Mouse (Mus musculus) lung, postnatal 10 days (tissue): Measurements from ENCODE around the gene Btbd11.

Source experiments
- DNase-seq: peaks from one replicate; pipeline ENCODE4 v3.0.0; 2021

The Btbd11 gene

GRCm38 (mm10) chr10:85481106-85481505 lies 94.5 kb downstream of the Btbd11 start:
- DNase-seq: peak; percentile 31

GRCm38 (mm10) chr10:85482064-85482473 lies 95.5 kb downstream of the Btbd11 start:
- DNase-seq: peak; percentile 14

- DNase-seq: no peak
Observed at GRCm38 (mm10) chr10:85482480-85482879, 95.9 kb downstream of the Btbd11 start.

GRCm38 (mm10) chr10:85486456-85486855 lies 99.8 kb downstream of the Btbd11 start:
- DNase-seq: no peak

DNA sequence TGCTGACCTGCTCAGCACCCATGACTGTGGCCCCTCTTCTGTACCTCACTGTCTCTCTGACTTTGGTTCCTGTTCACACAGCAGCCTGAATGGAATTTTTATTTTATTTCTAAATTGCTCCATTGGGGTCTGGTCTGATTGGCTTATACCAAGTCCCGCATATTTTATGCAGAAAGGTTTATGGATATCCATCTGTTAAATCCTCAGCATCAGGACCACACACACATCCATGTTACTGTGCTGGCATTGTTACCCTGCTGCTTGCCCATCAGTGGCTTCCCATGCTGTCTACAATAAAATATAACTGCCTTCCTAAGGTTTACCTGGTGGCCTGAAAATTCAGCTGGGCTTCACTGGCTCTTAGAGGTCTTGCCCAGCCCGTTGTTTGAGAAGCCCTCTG lies 106.0 kb downstream of the Btbd11 start:
- no peak for DNase-seq

GRCm38 (mm10) chr10:85496358-85496757 lies 109.7 kb downstream of the Btbd11 start:
- DNase-seq: no peak

DNA sequence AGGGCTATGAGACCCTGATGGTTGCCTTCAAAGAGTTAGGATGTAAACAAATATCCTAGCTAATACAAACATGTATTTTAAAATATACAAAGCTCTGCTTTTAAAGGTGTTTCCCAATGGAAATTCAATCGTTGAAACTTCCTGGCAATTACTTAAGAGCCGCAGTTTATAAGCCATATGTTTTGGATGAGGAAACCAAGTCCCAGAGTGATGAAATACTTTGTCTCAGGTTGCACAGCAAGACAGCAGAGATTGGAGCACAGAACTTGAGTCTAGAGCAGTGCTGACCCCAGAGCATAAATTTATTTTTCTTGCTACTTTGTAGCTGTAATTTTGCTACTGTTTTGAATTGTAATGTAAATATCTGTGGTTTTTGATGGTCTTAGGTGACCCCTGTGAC lies 110.4 kb downstream of the Btbd11 start:
- no peak for DNase-seq

GRCm38 (mm10) chr10:85497931-85498330 lies 111.3 kb downstream of the Btbd11 start:
- DNase-seq: no peak

DNA sequence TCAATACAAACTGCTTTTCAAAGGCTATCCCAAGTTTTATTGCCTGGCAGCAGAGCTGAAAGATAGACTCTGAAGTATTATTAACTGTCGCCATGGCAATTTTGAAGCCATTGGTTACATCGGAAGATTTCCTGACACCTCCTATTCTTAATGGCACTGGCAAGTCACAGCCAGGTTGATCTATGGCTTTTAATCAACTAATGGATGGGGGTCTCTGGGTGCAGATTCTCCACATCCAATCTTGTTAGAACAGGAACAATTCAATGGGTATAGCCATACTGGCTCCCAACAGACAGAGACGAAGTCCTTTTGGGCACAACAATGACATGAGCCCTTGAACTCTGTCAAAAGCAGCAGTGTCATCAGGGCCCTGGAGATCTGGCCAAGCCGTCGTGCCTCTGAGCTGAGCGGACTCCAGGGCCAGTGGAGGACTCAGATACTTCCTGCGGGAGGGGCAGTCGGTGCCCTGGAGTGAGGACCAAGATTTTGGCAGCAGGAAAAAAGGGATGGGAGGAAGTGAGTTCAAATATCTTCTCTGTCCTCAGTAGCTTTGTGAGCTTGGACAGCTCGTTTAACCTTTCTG lies 114.0 kb downstream of the Btbd11 start:
- DNase-seq: peak; percentile 9

- DNase-seq: peak; percentile 22
Observed at GRCm38 (mm10) chr10:85501966-85502566, 115.5 kb downstream of the Btbd11 start.

- no peak for DNase-seq
Observed at GRCm38 (mm10) chr10:85502656-85503055, 116.0 kb downstream of the Btbd11 start.

- peak; percentile 75 for DNase-seq
Observed at GRCm38 (mm10) chr10:85503453-85503852, 116.8 kb downstream of the Btbd11 start.

DNA sequence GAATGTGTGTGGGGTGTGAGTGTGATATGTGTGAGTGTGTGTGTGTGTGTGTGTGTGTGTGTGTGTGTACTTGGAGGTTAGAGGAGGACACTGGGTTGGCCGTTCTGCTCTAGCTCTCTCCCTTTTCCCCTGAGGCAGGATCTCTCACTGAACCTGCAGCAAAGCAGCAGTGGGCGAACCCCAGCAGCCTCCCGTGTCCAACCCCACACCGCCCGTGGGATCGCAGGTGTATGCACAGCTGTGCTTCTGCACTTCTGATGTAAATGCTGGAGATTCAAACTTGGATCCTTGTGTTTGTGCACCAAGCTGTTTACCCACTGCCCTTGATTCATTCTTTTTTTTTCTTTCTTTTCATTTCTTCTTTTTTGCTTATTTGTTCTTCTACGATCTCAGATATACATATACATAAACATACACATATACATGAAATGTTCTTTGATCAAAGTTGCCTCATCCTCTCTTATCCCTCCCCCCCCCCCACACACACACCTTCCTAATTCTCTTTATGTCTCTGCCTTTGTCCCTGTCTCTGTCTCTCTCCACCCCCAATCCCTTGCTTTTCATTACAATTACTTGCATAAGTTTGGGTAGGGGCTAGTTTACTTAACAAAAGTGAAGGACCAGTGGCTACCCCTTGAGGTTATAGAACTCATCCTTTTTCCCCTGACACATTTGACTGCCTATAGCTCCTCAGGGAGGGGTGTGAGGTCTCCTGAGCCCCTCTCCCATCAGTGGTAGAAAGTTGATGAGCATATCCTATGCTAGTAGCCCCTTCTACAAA lies 120.8 kb downstream of the Btbd11 start:
- DNase-seq: no peak

- DNase-seq: peak; percentile 6
Observed at GRCm38 (mm10) chr10:85508193-85508794, 121.7 kb downstream of the Btbd11 start.

- no peak for DNase-seq
Observed at GRCm38 (mm10) chr10:85509000-85509399, 122.4 kb downstream of the Btbd11 start.

DNA sequence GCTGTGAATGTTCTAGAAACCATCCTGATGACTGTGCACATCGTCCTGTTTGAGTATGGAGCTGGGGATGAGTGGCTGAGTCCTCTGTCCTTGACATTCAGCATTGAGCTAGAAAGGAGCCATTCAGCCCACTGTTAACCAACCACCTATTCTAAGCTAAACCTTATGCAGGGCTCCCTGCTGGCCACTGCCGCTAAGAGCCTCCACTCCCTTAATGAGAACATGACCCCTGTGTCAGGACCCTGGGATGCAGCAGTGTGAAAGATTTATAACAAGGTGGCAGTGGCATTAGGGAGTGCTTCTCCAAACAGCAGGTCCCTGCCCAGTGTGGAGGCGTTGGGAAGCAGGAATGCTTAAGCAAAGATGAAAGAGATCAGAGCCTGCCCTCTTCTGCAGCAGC lies 123.7 kb downstream of the Btbd11 start:
- DNase-seq: no peak

DNA sequence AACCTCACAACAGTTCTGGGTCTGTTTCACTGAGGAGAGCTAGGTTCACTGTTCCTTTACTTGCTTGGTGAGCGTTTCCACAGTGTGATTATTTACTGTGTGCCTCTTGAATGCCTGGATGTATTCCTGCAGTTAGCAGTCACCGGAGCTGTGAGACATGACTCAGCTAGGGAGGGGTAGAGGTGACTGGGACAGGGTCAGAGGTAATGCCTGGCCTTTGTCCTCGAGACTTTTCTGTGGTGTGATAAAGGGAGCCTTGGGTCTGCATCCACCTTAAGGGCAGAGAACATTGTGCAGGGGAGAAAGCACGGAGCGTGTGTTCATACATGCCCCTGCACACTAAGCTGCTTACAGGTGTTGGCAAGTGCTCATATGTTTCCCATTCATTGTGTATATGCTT lies 126.2 kb downstream of the Btbd11 start:
- DNase-seq: no peak

DNA sequence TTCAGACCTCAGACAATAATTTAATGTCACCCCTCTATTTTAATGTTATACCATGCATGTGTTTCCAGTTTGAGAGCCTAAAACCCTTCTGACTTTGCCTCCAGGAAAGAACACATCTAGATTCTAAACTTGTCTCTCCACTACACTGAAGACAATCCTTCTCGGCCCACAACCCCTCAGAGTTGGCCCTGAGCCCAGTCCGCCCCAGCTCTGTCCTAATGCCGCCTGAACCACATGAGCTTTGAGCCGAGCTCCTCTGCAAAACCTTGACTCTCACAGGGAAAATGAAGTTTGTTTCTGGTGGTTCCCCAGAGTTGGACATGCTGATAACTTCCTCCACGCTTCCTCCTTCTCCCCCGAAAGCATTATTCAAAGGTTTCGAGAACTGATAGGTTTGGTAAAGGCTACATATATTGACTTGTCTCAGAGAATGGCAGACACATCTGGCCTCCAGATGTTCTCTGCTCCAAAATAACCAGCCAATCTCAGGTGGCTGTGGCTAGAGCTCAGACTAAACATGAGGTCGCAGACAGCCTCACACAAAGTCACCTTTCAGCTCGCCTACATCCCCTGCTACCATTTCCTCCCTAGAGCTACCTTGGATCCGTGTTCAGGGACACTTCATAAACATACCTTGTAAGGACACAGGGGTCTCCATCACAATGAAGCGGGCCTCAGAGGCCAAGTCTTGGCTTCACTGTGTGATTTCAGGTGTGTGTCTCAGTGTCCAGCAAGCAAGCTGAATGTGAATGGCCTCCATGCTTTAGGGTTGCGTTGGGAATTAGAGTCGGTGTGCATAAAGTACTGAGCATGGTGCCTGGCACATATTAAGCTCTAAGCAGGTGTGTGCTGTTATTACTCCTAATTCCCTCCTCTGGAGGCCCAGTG lies 130.9 kb downstream of the Btbd11 start:
- DNase-seq: no peak

GRCm38 (mm10) chr10:85518111-85518409 lies 131.4 kb downstream of the Btbd11 start:
- DNase-seq: no peak

GRCm38 (mm10) chr10:85522220-85522760 lies 135.7 kb downstream of the Btbd11 start:
- no peak for DNase-seq

DNA sequence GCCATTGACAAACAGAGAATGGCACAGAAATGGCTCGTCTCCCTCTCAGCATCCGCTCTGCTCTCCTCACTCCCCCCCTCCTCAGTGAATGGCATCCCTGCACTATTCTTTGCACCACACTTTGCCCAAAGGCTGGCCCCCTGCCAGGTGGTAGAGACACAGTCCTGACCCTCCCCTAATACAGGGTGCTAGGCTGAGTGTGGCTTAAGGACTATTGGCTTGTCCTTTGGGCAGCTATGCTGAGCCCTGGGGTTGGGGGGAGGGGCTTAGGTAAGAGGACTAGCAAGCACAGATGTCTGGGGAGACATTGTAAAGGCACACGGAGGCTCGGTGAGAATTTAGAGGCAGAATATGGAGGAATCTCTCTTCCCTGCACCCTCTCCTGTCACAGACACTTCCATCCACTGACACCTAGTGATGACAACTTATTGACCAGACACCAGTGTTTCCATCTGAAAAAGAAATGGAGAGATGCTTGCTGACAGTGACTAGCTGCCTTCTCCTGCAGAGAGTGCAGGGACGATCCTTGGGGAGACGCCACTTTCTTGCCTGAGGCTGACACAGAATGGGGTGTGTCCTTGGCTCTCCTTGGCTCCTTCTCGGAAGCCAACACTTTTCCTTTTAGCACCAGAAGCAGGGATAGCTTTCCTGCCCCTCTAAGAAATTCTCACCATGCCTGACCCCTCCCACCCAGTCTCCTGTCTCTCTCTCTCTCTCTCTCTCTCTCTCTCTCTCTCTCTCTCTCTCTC lies 138.8 kb downstream of the Btbd11 start:
- DNase-seq: peak; percentile 14

- DNase-seq: no peak
Observed at GRCm38 (mm10) chr10:85526657-85527056, 140.0 kb downstream of the Btbd11 start.
